Mouse (Mus musculus) adipocyte (in vitro differentiated cells): ENCODE measurements around the gene Acoxl.
A peak's percentile ranks its signal among the peaks of the same experiment; 100 is the strongest.

ENCODE experiments used
- DNase-seq: peaks from one replicate; pipeline ENCODE4 v3.0.0-alpha.2; 2016; ENCODE audit warnings: low spot score

Acoxl gene

DNA sequence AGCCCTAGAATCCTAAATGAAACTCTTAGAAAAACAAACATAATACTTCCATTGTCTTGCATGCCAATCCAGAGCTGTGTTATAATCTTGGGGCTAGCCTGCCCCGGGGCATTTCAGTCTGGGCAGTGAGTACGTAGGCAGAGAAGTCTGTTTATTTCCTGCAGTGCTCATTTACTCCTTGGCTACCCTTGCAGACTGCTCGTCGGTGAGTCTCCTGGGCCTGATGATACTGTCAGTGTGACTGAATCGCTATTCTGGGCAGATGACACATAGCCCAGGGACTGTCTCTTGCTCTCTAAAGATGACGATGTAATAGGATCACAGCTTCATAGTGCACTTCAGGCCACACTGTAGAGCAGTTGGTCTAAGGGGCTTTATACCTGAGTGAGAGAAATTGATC, 56.2 kb downstream of the Acoxl start:
- peak; percentile 16 for DNase-seq

DNA sequence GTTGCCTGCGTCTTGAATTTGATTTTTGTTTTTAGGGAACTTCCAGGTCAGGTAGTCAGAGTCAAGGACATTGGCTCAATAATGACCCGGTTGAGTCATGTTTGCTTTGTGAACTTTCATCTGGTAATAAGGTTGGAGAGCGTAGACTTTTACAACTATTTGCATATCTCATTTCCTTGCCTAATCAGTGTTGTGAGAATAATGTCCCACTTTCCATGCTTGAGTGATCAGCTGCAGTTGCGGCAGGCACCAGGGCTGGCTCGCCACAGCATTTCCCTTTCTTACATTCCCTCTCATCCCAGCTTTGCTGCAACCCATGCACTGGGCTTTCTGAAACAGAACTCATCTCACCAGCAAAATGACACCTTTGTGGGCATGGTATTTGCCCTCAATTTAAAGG, 59.0 kb downstream of the Acoxl start:
- DNase-seq: no peak

DNA sequence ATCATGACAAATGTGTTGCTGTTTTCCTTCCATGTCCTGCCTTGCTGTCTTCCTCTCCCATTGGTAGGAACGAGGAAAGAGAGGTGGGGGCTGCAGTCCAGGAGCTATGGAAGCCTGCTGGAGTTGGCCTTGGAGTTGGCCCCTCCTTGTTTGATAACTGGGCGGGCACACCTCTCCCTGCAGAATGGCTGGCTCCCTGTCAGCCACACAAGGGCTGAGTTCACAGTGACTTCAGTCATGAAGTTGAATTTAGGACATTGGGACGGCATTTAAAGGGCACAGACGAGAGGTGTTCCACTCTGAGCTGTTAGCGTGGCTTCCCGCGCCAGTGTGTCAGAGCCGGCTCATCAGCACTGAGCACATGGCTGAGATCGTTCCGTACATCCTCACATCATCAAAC, 66.2 kb downstream of the Acoxl start:
- no peak for DNase-seq

DNA sequence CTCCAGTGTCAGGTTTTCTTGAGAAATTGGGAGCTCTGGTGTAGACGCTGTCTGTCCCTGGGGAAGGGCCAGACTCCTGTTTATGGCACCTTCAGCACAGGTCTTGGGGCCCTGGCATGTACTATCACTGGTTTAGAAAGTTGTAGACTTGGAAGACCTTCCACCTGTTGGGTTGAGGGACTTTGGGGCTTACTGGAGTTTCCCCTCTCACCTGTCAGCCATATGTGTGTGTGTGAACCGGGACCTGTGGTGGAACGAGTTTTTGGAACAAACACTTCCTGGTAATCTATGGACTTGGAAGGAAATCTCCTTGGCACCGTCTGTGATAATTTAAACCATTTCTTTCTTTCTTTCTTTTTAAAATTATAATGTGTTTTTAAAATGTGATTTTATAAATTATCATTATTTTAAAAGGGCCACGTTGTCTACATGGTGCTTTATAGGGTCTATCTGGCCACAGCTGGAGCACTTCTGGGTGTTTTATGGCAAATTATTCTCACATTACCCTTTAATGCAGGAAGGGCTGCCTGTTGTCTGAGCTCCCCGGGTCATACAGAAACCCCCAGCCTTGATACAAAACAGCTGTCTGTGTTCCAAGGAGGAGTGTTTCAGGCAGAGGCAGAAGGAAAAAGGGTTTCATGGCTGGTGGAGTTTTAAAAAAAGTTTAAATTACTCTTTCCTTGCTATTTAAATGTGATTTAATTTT, 68.5 kb downstream of the Acoxl start:
- DNase-seq: no peak

DNA sequence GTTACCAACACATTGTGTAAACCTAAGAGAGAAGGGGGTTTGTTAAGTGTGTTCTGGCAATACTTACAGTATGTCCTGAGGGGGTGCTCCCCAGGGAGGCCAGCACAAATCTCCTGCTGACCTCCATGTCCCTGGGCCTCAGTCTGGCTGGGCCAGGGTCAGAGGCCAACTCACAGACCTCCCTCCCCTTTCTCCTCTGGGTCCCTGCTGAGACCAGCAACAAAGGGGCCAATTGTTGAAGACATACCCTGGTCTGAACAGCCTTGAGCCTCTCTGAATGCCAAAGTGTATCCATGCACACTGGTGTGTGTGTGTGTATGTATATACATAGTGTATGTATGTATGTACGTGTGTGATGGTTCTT, 69.0 kb downstream of the Acoxl start:
- no peak for DNase-seq

DNA sequence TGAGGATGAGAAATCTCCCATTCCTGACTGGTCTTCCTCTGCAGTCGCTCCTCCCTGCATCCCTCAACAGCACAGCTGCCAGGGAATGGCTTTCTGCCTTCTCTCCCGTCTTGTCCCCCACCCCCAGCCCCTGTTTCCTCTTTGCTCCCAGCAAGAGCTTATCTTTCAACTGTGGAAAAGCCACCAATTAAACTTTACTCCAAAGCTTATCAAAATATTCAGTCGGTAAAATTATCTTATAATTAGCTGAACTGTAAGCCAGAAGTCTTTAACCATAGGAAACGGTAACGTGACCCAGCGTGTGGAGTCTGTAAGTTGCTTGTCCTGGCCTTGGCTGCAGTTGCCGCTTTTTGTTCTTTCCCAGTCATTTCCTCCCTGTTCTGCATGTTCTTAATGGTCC, 70.2 kb downstream of the Acoxl start:
- no peak for DNase-seq

DNA sequence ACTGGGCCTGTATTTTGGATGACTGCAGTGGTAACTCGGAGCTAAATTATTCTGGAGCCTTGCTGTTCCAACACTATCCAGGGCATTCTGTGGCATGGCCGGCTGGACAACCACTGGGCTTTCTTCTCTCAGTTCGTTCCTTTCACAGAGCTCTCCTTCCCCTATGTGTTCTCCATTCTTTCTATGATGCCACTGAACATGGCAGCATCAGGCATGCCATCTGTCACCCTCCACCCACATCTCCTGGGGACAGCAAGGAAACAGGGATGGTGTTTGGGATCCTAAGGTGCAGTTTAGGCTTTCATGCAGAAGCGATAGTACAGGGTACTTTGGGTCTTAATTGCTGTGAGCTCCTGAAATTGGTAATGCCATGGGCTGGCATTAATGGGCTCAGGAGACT, 71.1 kb downstream of the Acoxl start:
- DNase-seq: no peak

DNA sequence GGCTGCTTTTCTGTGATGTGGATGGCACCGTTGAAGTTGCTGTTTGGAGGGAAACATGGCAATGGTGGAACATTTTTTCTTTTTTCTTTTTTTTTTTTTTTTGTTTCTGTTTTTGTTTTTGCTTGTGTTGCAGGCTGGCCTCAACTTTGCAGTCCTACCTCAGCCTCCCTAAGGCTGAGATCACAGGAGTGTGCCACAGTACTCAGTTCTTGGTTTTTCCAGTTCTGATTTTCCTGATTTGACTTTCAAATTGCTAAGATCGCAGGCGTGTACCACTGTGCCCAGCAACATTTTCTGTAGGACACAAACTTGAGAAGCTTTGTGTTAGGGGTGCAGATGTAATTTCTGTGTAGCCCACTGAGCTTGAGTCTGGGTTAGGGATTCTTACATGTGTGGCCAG, 72.9 kb downstream of the Acoxl start:
- DNase-seq: no peak

DNA sequence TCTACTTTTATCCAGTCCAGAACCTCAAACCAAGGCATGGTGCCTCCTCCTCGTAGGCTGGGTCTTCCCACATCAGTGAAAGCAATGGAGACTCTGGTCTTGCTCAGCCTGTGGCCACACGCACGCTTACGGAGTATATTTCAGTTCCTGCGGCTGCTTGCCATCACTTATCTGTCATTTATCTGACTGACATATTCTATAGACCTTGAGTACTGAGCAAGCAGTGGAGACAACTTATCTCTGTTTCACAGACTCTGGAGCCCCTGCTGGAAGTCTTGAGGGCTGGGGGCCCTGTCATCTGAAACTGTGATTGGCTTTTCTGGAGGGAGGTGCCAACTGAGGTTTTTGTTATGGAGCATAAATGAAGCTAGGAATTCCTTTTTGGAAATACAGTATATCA, 75.4 kb downstream of the Acoxl start:
- DNase-seq: no peak

DNA sequence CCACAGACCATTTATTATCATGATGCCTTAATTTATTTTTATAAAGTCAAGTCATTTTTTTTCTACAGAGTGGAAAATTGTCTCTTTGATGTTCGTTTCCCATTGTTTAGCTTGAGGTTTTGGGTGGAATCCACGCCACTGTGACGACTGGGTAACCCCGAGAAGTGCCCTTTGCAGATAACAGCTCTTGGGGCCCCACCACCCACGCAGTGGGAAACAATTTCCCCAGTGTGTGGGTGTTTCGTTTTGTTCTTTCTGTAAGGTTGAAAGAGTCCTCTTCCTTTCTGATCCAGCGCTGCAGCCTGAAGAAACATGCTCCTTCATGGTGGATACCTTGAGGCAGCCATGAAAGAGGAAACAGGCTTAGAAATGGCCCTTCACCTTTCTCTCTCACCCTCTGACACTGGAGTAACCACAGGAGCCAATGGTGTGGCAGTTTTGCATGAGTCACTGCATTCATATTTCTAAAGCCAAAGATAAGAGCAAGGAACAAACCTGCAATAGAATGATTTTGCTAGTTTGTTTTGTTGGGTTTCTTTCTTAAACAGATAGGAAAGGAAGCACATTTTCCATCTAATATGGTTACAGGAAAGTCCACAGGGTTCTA, 78.2 kb downstream of the Acoxl start:
- no peak for DNase-seq

DNA sequence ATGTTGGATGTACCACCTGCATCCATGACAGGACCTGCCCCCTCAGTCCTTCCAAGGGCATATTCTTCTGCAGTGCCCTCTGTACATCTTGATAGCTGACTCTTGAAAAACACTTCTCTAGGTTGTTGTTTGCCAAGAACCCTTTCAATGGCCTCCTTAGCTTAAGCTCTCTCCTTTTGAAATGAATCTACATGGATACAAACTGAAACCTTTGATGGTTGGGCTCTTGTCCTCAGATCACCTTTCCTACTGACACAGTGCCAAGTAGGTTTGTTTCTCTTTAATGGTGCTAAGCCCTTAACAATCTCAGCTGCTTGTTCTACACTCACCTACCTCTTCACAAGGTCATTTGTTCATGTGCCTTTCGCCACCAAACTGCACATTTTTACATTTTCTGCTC, 81.1 kb downstream of the Acoxl start:
- DNase-seq: no peak

DNA sequence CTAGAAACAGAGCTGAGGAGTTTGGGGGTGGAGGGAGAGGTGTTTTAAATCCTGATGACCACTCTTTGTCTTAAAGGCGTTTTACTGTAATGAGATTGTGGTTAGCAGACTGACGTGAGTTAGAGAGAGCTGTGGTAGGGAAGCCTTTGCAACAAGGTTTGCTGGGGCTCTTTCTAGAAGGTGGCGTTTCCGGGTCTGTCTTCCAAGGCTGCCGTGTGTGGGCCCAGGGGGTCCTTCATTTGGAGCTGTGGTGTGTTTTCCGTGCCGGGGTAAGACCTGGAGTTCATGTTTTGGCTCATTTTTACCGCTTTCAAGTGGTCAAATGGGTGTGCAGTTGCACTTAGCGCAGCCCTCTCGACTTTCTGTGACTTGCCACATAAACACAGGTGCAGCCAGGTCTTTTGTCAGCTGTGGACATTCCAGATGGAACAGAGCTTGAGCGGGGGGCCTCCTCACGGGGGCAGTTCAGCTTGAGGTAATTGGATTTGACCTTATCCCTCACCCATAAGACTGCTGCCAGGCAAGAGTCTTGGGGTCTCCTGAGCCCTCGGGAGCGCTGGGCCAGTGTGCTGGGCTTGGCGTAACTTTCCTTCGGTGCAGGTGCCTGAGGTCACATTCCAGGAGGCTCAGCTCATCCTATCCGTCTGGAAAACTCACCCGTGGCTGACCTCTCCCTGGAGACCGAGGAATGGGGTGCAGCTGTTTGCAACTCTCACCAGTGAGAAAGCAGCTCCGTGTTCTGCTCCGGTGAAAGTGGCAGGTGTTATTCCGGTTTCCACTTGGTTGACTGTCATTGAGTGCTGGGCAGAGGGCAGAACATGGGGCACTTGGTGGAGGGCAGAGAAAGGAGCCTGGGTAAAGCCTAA, 83.6 kb downstream of the Acoxl start:
- no peak for DNase-seq

DNA sequence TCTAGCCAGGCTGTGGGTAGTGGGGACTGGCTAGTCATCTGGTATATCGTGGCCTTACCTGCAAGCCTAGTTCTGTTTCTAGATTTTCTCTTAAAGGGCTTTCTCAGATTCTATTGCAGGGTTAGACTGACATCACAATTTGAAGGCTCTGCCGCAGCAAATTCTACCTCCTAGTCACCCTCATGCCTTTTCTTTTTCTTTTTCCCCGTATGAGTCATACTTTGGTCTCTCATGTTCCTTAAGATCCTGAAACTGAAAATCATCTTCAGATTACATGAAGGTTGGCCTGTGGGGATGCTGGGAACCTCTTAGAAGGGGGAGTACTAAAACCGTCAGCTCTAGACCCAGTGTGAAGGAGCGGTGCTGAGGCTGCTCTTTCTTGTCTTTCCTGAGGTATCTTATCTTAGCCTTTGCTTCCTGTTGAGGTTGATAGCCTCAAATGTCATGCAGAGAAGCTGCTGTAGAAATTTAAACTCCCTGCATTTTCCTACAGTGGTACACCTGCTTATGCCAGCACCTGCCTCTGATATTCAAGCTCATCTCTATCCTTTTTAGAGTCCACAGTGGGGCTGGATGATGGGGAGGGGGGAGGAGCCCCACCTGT, 84.5 kb downstream of the Acoxl start:
- DNase-seq: no peak

DNA sequence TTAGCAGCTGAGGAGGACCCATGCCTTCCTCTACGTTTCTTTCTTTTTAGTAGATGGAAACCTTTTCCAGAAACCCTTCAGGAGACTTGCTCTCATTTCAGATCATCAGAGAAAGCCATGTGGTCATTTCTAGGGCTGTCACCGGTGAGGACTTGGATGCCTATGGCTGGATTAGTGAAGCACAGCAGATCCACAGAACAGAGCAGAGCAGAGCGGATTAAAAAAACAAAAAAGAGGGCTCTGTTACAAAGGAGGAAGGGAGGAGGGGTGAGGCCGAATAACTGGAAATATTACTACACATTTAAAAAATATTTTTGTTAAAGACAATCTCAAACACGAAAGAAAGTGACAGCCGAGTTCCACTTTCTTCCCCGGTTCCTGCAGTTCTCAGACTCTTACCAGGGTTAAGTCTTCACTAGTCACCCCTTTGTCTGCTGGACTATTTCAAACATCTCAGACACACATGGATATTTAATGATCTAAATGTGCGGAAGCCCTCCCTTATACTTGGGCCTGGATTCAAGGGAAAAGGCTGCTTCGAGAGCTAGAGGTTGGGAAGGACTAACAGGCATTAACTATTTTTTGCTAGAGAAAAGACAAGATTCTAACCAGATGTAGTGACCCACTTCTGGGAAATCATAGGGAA, 88.1 kb downstream of the Acoxl start:
- no peak for DNase-seq

DNA sequence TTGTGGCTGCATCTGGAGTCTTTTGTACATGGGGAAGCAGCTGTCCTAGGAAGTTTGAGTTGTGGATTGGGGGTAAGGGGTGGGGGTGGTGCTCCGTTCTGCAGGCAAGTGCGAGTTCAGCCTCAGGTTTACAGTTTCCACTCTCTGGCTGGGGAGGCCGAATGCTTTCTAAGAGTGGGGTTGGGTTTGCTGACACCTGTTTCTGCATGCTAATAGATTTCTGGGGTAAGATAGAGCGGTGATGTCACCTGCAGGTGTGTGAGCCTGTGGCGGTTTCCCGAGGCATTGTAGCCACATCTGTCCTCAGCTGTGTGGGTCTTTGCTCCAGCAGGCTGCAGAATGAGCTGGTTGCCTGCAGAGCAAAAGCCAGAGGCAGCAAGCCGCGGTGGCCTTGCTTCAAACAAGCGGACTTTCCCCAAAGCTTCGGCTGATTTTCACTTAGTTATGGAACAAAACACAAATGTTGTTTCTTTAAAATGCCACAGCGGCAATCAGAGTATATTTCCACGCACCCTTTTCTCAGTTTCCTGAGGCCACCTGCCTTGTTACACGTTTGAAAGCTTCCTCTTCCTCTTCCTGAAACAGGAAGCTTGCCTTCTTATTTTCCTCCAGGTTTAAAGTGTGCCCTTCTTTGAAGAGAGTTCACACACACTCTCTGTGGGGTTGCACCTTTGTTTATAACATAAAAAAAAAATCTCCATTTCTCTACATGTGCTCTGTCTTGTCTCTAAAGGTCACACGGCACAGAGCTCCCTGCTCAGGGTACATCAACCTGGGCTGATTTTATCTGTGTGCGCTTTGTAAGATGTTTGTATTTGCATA, 89.0 kb downstream of the Acoxl start:
- DNase-seq: no peak

DNA sequence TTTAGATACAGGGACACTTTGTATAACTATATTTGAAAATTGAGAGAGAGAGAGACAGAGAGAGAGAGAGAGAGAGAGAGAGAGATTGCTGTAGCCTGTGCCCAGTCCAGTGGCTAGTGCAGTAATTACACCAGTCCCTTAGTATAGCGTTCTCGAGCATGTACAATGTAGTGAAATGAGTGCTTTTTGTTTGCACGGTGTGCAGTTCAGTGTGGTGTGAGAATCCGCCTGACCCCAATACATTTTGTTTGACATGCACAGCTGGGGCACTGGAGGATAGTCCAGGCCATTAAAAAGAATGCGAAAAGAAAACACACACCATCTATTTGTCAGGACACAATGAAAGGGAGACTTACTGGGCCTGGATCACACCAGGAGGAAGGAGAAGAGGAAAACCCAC, 89.6 kb downstream of the Acoxl start:
- no peak for DNase-seq

DNA sequence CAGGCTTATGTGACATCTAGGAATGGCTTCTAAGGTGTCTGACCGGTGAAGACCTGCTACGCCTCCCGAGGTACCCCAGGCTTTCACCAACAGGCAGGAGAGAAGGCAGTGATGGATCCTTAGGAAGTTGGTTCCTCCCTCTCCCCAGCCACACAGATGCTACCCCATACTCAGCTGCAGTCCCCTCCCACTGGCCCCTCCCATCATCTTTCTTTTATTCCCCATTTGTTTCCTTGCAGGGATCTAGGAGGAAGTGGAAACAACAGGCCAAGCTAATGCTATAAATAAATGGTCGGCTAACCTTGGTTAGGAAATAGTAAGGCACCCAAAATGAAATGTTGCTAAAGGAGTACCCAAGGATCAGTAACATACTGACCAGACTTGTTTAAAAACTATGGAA, 90.2 kb downstream of the Acoxl start:
- no peak for DNase-seq

DNA sequence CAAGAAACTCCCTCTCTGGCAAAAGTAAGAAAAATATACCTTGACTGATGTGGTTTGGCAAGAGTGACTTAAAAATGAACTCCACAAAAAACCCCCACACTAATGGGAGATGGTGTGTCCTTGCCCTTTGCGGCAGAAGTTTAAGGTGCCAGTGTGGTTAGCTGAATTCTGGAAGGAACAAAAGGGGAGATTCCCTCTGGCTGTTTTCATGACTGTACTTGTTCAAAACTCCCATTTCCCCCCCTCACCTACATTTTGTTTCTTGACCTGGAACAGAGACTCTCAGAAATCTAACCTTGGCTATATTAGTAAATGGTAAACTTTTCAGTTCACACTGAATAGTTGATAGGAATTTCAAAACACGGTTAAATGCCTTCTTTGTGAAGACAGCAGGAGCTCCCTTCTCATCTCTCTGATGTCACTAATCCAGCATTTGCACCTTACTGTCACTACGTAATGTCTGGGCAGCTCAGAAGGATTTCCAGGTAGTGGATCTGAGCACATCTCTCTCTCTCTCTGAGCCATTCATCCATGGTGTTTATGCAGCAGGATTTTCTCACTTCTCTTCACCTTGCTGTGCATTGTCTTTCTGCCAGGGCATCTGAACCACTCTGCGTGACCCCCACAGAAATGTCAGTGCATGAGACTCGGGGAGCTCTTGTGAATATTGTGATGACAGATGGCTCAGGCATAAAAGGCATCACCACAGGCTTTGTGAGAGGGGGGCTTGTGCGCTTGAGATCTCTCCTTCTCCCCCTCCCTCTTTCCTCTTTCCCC, 91.5 kb downstream of the Acoxl start:
- DNase-seq: no peak

DNA sequence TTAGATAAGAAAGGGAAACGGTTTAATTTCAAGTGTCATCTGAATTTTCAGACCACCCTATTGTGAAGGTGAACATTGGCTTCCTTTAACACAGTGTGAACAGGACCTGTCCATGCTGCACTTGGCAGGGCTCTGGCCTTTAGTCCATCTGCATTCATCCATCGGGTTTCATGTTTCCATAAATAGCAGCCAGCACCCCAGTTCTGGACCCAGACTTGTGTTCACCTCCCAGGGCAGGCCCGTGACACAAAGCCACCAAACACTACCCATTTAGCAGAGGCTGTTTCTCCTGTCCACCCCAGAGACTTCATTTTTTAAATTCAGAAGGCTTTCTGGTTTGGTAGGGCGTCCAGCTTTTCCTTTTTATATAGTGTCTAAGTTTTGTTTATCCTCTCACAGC, 92.9 kb downstream of the Acoxl start:
- no peak for DNase-seq

DNA sequence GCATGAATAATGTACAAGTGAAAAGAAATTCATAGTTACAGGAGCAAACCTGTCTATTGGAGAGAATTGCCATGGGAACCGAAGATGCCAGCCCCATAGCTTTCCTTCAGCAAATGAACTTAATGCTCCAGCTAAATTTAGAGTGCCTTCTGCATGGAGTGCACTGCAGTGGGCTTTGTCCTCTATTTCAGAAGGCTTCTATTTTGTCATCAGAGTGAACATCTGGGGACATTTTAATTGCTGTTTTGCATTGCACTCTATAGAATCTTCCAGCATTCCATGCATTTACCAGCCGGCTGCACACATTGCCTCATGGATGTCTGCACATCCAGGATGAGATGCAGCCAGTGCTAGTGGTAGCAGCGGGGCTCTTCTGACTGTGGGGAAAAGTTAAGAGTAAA, 94.9 kb downstream of the Acoxl start:
- DNase-seq: no peak

DNA sequence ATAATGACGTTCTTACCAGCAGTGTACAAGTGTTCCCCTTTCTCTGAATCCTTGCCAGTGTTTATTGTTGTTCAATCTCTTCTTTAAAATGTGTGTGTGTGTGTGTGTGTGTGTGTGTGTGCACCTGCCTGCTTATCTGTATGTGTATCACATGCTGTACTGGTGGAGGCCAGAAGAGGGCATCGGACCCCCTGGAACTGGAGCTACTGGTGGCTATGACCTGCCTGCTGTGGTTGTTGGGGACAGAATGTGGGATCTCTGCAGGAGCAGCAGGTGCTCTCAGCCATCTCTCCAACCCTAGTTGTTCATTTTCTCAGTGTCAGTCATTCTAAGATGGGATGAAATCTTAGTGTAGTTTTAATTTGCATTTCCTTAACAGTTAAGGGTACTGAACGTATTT, 98.4 kb downstream of the Acoxl start:
- DNase-seq: no peak
